Mouse (Mus musculus) embryonic fibroblast, embryonic 13.5 days (primary cell): ENCODE measurements around the gene Olfr1256.

Experiments used
- CTCF ChIP-seq: IDR thresholded peaks from 2 replicates; pipeline ENCODE4 v1.5.1; 2011; ENCODE audit warnings: mild to moderate bottlenecking, control low read depth, low read length, moderate library complexity, borderline replicate concordance; ENCODE audit not compliant: insufficient read depth
- POLR2A ChIP-seq: IDR thresholded peaks from 2 replicates; pipeline ENCODE4 v1.6.1; 2011; ENCODE audit warnings: low read depth, mild to moderate bottlenecking, control low read depth, low read length, moderate library complexity

DNA sequence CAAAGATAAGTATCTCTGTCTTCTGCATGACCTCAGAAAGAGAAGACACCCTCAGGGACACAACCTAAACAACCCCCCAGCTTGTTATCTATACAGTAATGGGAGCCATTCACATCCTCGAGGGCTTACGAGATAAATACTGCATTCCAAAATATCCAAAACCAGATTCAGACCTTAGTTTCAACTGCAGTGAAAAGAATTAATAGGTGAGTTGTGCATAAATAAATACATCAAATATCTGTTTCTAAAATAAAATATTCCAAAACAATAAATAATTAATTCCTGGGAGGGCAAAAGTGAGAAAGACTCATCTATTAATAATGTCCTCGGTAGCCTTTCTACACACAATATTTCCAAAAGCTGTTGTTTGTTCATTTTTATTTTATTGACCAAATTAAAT is 29.6 kb downstream of the Olfr1256 start, which contains the start of gene Olfr1255:
- TF ChIP-seq CTCF (no peak), POLR2A (no peak)
